Mouse (Mus musculus) embryonic facial prominence, embryonic 10.5 days (tissue): ENCODE measurements around the gene Padi2. TPM values are rescaled to one million over a fixed set of nuclear protein-coding genes. Genes with fewer than 3 reads are reported as not detected.

ENCODE experiments used
- DNase-seq: peaks from one replicate; pipeline ENCODE4 v3.0.0-alpha.2; 2017; ENCODE audit warnings: low spot score
- H3K27ac ChIP-seq: fragments of 300-500 bp; sonication (generic); replicated peaks from 2 replicates; pipeline ENCODE4 v1.5.1; 2016; ENCODE audit warnings: mild to moderate bottlenecking
- H3K27me3 ChIP-seq: fragments of 300-500 bp; sonication (generic); replicated peaks from 2 replicates; pipeline ENCODE4 v1.6.1; 2016; ENCODE audit warnings: low read depth, mild to moderate bottlenecking; ENCODE audit not compliant: poor library complexity, severe bottlenecking
- H3K36me3 ChIP-seq: fragments of 300-500 bp; sonication (generic); replicated peaks from 2 replicates; pipeline ENCODE4 v1.6.1; 2016; ENCODE audit warnings: mild to moderate bottlenecking, moderate library complexity
- H3K4me1 ChIP-seq: fragments of 300-500 bp; sonication (generic); 2 replicates; pipeline ENCODE4 v1.6.1; 2016
- H3K4me3 ChIP-seq: fragments of 300-500 bp; sonication (generic); 2 replicates; pipeline ENCODE4 v1.5.1; 2016; ENCODE audit warnings: mild to moderate bottlenecking, moderate library complexity
- H3K9me3 ChIP-seq: fragments of 300-500 bp; sonication (generic); 2 replicates; pipeline ENCODE4 v1.6.1; 2016; ENCODE audit warnings: mild to moderate bottlenecking
- WGBS: fragments of 180-500 bp; shearing (Covaris S2); methylation state at CpG from one replicate; pipeline ENCODE4 v1.1.7; 2016; 5-methylcytosine and 5-hydroxymethylcytosine counted together
- polyA plus RNA-seq: library from polyadenylated mRNA; unstranded; fragments of >200 nt; fragmentation: Nextera tagmentation; extraction: Ambion mirVana; gene quantifications from 2 replicates; pipeline ENCODE4 v1.2.1, GENCODE M21; 2016

The Padi2 gene
- polyA plus RNA-seq, 1 experiment from 2014 or later: 1.6 TPM

DNA sequence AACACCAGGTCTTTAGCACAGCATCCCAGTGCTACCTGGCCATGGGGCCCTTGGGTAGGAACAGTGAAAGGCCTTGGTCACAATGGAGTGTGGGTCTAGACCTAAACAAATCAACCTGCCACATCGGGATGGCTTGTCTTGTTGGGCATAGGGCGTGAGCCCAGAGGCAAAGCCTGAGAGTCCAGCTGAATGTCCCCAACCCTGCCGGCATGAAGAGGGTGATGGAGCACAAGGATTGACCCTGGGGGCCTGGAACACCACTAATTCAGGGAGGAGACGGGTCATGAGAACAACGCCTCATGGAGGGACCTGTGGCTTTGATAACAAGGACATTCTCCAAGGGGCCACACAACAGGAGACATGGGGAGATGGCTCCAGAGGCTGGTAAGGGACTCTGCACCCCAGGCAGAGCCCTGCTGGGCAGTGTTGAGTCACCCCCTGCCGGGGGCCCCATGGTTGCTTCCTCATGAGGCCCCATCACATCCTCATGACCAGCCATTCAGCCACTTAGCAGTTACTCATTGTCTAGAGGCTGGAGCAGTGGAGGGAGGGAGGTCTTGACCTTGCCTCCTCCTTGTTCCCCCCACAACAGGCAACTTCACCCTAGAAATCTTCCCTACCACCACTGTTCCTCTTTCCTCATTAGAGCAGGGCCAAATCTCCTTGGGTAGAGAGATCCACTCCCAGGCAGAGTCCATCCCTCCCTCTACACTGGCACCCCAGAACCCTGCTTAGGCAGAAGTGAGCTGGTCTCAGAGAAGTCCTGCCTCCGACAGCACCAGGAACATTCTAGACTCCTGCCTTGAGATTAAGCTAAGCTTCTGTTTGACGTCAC, 34.1 kb upstream of the Padi2 start:
- Histone ChIP-seq H3K4me1 (peaks cover 23% of the 10 kb centered on the region), H3K4me3 (no peak overlapping the region), H3K27ac (no peak overlapping the region), H3K9me3 (peaks cover 7% of the 10 kb centered on the region), H3K27me3 (peaks cover 19% of the 10 kb centered on the region), H3K36me3 (no peaks in the 10 kb centered on the region)
- DNase-seq: no peak
- WGBS: 88% methylated on average over 8 of the region's 8 CpGs

DNA sequence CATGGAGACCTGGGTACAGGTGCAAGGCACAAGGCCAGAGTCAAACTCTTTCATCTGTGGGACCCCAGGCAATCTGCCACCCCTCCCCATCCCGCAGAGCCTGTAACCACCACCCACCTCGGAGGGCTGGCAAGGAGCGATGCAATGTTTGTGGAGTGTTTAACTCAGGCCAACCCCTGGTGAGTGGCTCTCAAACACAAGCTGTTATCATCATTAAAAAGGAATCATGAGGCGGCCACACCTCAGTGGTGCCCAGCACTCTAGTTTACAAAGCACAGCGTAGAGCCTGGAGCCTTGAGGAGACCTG, 33.5 kb upstream of the Padi2 start:
- Histone ChIP-seq H3K4me3 (no peak overlapping the region), H3K27ac (no peak overlapping the region), H3K36me3 (no peaks in the 10 kb centered on the region), H3K27me3 (peaks cover 19% of the 10 kb centered on the region), H3K4me1 (peaks cover 17% of the 10 kb centered on the region), H3K9me3 (peaks cover 7% of the 10 kb centered on the region)
- no peak for DNase-seq
- 87% methylated on average over 5 of the region's 5 CpGs for WGBS

DNA sequence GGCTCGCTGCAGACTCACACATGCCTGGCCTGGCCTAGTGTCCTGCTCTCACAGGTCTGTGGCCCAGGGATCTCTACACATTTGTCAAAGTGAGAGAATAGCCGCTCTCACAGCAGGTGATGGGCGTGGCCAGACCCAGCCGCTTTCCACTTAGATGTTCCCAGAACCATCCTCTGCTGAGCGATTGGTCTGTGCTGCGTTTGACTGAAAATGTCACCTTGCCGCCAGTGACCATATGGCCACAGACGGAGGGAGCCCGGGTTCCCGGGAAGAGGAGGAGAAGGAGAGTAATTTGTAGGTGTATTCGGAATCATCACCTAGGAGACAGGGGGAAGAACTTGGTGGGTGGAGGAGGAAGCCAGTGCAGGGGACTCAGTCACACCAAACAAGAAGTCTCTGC, 33.1 kb upstream of the Padi2 start:
- Histone ChIP-seq H3K4me1 (peaks cover 13% of the 10 kb centered on the region), H3K27me3 (peaks cover 19% of the 10 kb centered on the region), H3K4me3 (no peak overlapping the region), H3K36me3 (no peaks in the 10 kb centered on the region), H3K27ac (no peak overlapping the region), H3K9me3 (peaks cover 7% of the 10 kb centered on the region)
- no peak for DNase-seq
- 75% methylated on average over 11 of the region's 11 CpGs for WGBS

GRCm38 (mm10) chr4:140876161-140876560, 30.0 kb upstream of the Padi2 start:
- Histone ChIP-seq H3K27ac (no peak overlapping the region), H3K4me1 (no peaks in the 10 kb centered on the region), H3K36me3 (no peaks in the 10 kb centered on the region), H3K4me3 (no peak overlapping the region), H3K27me3 (no peaks in the 10 kb centered on the region), H3K9me3 (peaks cover 7% of the 10 kb centered on the region)
- 89% methylated on average over 8 of the region's 8 CpGs for WGBS
- DNase-seq: no peak

- WGBS: 70% methylated on average over 6 of the region's 6 CpGs
- Histone ChIP-seq H3K27ac (no peak overlapping the region), H3K36me3 (no peaks in the 10 kb centered on the region), H3K9me3 (peaks cover 8% of the 10 kb centered on the region), H3K4me1 (no peaks in the 10 kb centered on the region), H3K4me3 (no peak overlapping the region), H3K27me3 (no peaks in the 10 kb centered on the region)
- DNase-seq: no peak
Measured at GRCm38 (mm10) chr4:140876681-140877080, 29.5 kb upstream of the Padi2 start.

DNA sequence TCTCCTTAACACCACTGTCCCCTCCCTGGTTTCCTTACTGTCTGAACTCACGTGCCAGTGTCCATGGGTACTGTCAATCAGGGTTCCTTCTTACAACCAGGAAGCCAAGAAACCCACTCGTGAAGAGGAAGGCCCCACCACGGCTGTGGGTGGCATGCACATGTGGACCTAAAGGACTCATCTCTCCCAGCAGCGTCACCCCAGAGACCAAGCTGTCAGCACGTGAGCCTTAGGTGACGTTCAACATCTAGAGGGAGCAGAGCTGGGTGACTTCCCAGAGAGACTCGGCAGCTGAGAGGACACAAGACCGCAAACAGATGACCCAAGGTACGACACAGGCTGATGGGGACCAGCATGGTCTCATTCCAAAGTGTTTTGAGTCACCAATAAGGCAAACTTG, 28.7 kb upstream of the Padi2 start:
- Histone ChIP-seq H3K27ac (no peak overlapping the region), H3K27me3 (no peaks in the 10 kb centered on the region), H3K4me1 (no peaks in the 10 kb centered on the region), H3K9me3 (peaks cover 16% of the 10 kb centered on the region), H3K4me3 (no peak overlapping the region), H3K36me3 (no peaks in the 10 kb centered on the region)
- WGBS: 83% methylated on average over 9 of the region's 9 CpGs
- DNase-seq: no peak

- peaks cover 9% of the 10 kb centered on the region; the same call in 1 of the 2 replicates for H3K9me3 ChIP-seq
- no peaks in the 10 kb centered on the region for H3K27me3 ChIP-seq
- H3K36me3 ChIP-seq: no peaks in the 10 kb centered on the region
- 0 out of 2 replicates have a peak, but pooled peaks cover under 1% of the 10 kb centered on the region for H3K4me1 ChIP-seq
- 88% methylated on average over 9 of the region's 9 CpGs for WGBS
- no peak for DNase-seq
- H3K27ac ChIP-seq: no peak overlapping the region
- H3K4me3 ChIP-seq: no peak overlapping the region
Measured at GRCm38 (mm10) chr4:140878655-140879054, 27.5 kb upstream of the Padi2 start.

- Histone ChIP-seq H3K4me1 (0 out of 2 replicates have a peak, but pooled peaks cover 4% of the 10 kb centered on the region), H3K27ac (no peak overlapping the region), H3K36me3 (no peaks in the 10 kb centered on the region), H3K27me3 (no peaks in the 10 kb centered on the region), H3K9me3 (peaks cover 9% of the 10 kb centered on the region; the same call in 1 of the 2 replicates), H3K4me3 (no peak overlapping the region)
- WGBS: 93% methylated on average over 6 of the region's 6 CpGs
- no peak for DNase-seq
Measured at GRCm38 (mm10) chr4:140879116-140879515, 27.0 kb upstream of the Padi2 start.

GRCm38 (mm10) chr4:140879739-140880138, 26.4 kb upstream of the Padi2 start:
- Histone ChIP-seq H3K4me1 (0 out of 2 replicates have a peak, but pooled peaks cover 4% of the 10 kb centered on the region), H3K27me3 (no peaks in the 10 kb centered on the region), H3K27ac (no peak overlapping the region), H3K9me3 (peaks cover 9% of the 10 kb centered on the region; the same call in 1 of the 2 replicates), H3K36me3 (no peaks in the 10 kb centered on the region), H3K4me3 (no peak overlapping the region)
- WGBS: 79% methylated on average over 4 of the region's 4 CpGs
- DNase-seq: no peak

GRCm38 (mm10) chr4:140880207-140880606, 25.9 kb upstream of the Padi2 start:
- H3K27me3 ChIP-seq: no peaks in the 10 kb centered on the region
- DNase-seq: no peak

DNA sequence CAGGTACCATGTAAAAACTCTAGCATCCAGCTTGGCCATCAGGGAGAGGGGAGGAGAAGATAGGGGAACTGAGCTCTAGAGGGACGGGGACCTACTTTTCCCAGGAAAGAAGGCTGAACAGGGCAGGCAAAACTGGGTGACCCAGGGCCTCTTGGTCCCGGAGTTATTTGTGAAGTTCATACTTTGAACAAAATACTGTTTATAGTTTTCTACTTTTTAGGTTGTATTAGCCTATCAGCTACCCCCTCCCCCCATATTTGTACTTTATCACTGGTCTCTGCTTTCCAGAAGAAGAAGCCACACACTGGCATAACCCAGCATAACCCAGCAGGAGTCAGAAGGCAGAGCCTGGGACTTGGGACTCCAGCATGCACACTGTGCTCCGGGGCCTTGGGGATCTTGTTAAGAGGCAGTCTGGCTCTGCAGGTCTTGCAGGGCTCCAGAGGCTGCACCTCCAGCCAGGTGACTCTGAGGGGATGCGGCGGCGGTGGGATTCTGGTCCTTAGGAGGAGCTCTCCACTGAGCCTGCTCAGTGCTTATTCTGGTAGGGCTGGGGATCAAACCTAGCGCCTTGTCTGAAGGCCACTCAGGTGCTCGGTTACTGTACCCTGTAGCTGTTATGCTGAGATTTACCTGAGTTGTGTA, 25.0 kb upstream of the Padi2 start:
- Histone ChIP-seq H3K27me3 (no peaks in the 10 kb centered on the region), H3K27ac (no peak overlapping the region), H3K36me3 (no peaks in the 10 kb centered on the region), H3K9me3 (peaks cover 9% of the 10 kb centered on the region; the same call in 1 of the 2 replicates), H3K4me3 (no peak overlapping the region), H3K4me1 (0 out of 2 replicates have a peak, but pooled peaks cover 4% of the 10 kb centered on the region)
- DNase-seq: no peak
- WGBS: 86% methylated on average over 8 of the region's 8 CpGs

More at GRCm38 (mm10) chr4:140880207-140880606, 25.9 kb upstream of the Padi2 start:
- H3K36me3 ChIP-seq: no peaks in the 10 kb centered on the region
- H3K4me1 ChIP-seq: 0 out of 2 replicates have a peak, but pooled peaks cover 4% of the 10 kb centered on the region
- no peak overlapping the region for H3K4me3 ChIP-seq
- no peak overlapping the region for H3K27ac ChIP-seq
- peaks cover 9% of the 10 kb centered on the region; the same call in 1 of the 2 replicates for H3K9me3 ChIP-seq
- WGBS: 89% methylated on average over 3 of the region's 3 CpGs

- 92% methylated on average over 13 of the region's 13 CpGs for WGBS
- no peak for DNase-seq
- no peaks in the 10 kb centered on the region for H3K27me3 ChIP-seq
Measured at GRCm38 (mm10) chr4:140881771-140882170, 24.4 kb upstream of the Padi2 start.

GRCm38 (mm10) chr4:140882365-140882764, 23.8 kb upstream of the Padi2 start:
- Histone ChIP-seq H3K9me3 (peaks cover 9% of the 10 kb centered on the region; the same call in 1 of the 2 replicates), H3K27me3 (no peaks in the 10 kb centered on the region), H3K4me1 (0 out of 2 replicates have a peak, but pooled peaks cover 4% of the 10 kb centered on the region), H3K4me3 (no peak overlapping the region), H3K36me3 (no peaks in the 10 kb centered on the region), H3K27ac (no peak overlapping the region)
- DNase-seq: no peak
- WGBS: 63% methylated on average over 4 of the region's 4 CpGs

More at GRCm38 (mm10) chr4:140881771-140882170, 24.4 kb upstream of the Padi2 start:
- Histone ChIP-seq H3K27ac (no peak overlapping the region), H3K4me3 (no peak overlapping the region), H3K9me3 (peaks cover 9% of the 10 kb centered on the region; the same call in 1 of the 2 replicates), H3K36me3 (no peaks in the 10 kb centered on the region), H3K4me1 (0 out of 2 replicates have a peak, but pooled peaks cover 4% of the 10 kb centered on the region)
